Mouse (Mus musculus) lung, adult 2 months (tissue): ENCODE results near the gene P4ha1.

Experiments used
- CTCF ChIP-seq: fragments of 200-500 bp; IDR thresholded peaks from 2 replicates; pipeline ENCODE4 v1.5.1; 2011; ENCODE audit warnings: mild to moderate bottlenecking, low read length, control low read depth; ENCODE audit not compliant: insufficient read depth
- POLR2A ChIP-seq: fragments of 200-500 bp; IDR thresholded peaks from 2 replicates; pipeline ENCODE4 v1.6.1; 2011; ENCODE audit warnings: low read depth, mild to moderate bottlenecking, control low read depth, low read length, borderline replicate concordance; ENCODE audit errors: extremely low read depth

GRCm38 (mm10) chr10:59327316-59327710 is 4.2 kb downstream of the P4ha1 start:
- TF ChIP-seq POLR2A (no peak), CTCF (no peak)
